Mouse (Mus musculus) hindbrain, embryonic 15.5 days (tissue): ENCODE results near the gene Slfn2. TPM values are rescaled to one million over a fixed set of nuclear protein-coding genes. Genes with fewer than 3 reads are reported as not detected.

ENCODE experiments used
- ATAC-seq: fragments of 200-750 bp; cut with Nextera tagmentation; 2 replicates; pipeline ENCODE4 v1.8.0; 2017; ENCODE audit warnings: low read depth, moderate number of reproducible peaks, moderate TSS enrichment; ENCODE audit not compliant: low FRiP score
- H3K27ac ChIP-seq: fragments of 300-500 bp; sonication (generic); replicated peaks from 2 replicates; pipeline ENCODE4 v1.5.1; 2015; ENCODE audit warnings: mild to moderate bottlenecking, inconsistent platforms
- H3K27me3 ChIP-seq: fragments of 300-500 bp; sonication (generic); 2 replicates; pipeline ENCODE4 v1.6.1; 2015; ENCODE audit warnings: control low read depth, inconsistent platforms
- H3K36me3 ChIP-seq: fragments of 300-500 bp; sonication (generic); 2 replicates; pipeline ENCODE4 v1.6.1; 2015; ENCODE audit warnings: control low read depth, inconsistent platforms
- H3K4me1 ChIP-seq: fragments of 300-500 bp; sonication (generic); replicated peaks from 2 replicates; pipeline ENCODE4 v1.6.1; 2015; ENCODE audit warnings: control low read depth, inconsistent platforms
- H3K4me2 ChIP-seq: fragments of 300-500 bp; sonication (generic); 2 replicates; pipeline ENCODE4 v1.6.1; 2015; ENCODE audit warnings: moderate library complexity, mild to moderate bottlenecking, inconsistent platforms
- H3K4me3 ChIP-seq: fragments of 300-500 bp; sonication (generic); 2 replicates; pipeline ENCODE4 v1.5.1; 2015; ENCODE audit warnings: mild to moderate bottlenecking, inconsistent platforms
- H3K9ac ChIP-seq: fragments of 300-500 bp; sonication (generic); 2 replicates; pipeline ENCODE4 v1.6.1; 2015; ENCODE audit warnings: inconsistent platforms
- H3K9me3 ChIP-seq: fragments of 300-500 bp; sonication (generic); 2 replicates; pipeline ENCODE4 v1.6.1; 2016; ENCODE audit warnings: control low read depth, inconsistent platforms
- WGBS: fragments of 180-500 bp; shearing (Covaris S2); methylation state at CpG from one replicate; pipeline ENCODE4 v1.1.7; 2015; 5-methylcytosine and 5-hydroxymethylcytosine counted together
- microRNA-seq: library from miRNA; unstranded; fragments of <30 nt; microRNA quantifications from one replicate; pipeline ENCODE4, GENCODE M21; 2016
- polyA plus RNA-seq: library from polyadenylated mRNA; unstranded; fragments of >200 nt; fragmentation: Nextera tagmentation; extraction: Ambion mirVana; gene quantifications from 2 replicates; pipeline ENCODE4 v1.2.1, GENCODE M21; 2015

Gene Slfn2
- polyA plus RNA-seq, 1 experiment from 2014 or later: 1.6 TPM

DNA sequence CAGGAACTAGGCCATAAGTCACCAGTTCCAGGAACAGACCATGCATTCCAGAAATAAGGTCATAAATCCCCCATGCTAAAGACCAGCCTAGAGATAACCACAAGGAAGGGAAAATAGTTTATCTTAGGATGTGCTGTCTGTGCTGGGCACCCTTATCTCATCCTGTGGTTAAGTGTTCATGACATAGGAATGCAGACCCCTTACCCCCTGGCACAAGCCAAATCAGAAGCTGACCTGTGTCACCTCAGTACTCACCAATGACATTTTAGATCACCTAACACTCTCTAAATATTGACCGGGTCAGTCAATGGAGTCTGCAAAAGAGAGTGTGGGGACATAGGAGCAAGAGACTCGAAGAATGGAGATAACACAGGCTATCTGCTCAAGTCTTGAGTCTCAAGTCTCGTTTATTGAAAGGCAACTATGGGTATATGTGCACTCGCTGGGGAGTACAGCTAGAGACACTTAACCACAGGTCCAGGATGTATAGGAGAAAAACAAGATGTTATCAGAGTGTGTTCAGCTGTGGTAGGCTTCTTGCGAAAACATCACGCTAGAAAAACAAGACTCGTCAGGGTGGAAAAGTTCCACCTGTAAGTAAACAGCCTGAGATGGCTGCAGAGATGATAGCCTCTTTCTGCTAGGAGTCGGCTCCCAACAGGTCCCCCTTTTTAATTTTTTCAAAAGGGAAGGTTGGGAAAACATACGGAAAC lies 14.7 kb downstream of the Slfn2 start:
- ATAC-seq: no peak
- H3K9me3 ChIP-seq: no peaks in the 10 kb centered on the region
- no peaks in the 10 kb centered on the region for H3K27me3 ChIP-seq
- H3K36me3 ChIP-seq: no peaks in the 10 kb centered on the region
- no peak overlapping the region for H3K27ac ChIP-seq
- no peak overlapping the region for H3K9ac ChIP-seq
- 88% methylated on average over 9 of the region's 9 CpGs for WGBS
- no peak overlapping the region for H3K4me2 ChIP-seq
- H3K4me3 ChIP-seq: no peak overlapping the region
- H3K4me1 ChIP-seq: no peaks in the 10 kb centered on the region

DNA sequence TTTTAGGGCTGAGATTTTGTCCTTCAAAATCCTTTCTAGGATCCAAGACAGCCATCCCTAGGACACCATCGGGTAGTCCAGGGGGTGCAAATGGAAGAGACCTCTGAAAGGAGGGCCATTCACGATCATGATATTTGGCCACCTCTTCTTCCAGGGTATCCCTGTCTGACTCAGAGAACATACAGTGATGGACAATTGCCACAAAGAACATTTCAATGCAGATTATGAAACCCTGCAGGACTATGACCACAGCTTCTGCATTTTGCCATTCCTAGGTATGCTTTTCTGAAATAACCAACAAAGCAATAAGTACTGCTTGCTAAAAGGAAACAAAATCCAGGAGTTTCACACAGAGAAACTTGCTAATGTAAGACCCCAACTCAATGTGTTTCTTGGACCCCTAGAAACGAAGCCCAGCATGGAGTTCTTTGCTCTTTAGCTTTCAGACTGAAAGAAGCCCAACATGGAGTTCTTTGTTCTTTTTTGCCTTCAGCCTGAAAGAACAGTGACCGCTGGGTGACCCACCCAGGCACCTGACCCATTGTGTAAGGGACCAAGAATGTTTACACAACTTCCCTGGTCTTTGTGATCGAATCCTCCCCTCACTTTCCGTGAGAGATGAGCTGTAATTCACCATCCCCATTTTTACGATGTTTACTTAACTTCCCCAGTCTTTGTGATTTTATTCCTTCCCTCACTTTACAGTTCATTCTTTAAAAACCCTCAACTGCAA lies 18.0 kb downstream of the Slfn2 start:
- H3K9me3 ChIP-seq: no peaks in the 10 kb centered on the region
- H3K4me1 ChIP-seq: no peaks in the 10 kb centered on the region
- H3K9ac ChIP-seq: no peak overlapping the region
- no peak overlapping the region for H3K4me2 ChIP-seq
- no peaks in the 10 kb centered on the region for H3K36me3 ChIP-seq
- no peak overlapping the region for H3K27ac ChIP-seq
- ATAC-seq: no peak
- H3K4me3 ChIP-seq: no peak overlapping the region
- WGBS: 59% methylated on average over 7 of the region's 7 CpGs
- H3K27me3 ChIP-seq: no peaks in the 10 kb centered on the region

DNA sequence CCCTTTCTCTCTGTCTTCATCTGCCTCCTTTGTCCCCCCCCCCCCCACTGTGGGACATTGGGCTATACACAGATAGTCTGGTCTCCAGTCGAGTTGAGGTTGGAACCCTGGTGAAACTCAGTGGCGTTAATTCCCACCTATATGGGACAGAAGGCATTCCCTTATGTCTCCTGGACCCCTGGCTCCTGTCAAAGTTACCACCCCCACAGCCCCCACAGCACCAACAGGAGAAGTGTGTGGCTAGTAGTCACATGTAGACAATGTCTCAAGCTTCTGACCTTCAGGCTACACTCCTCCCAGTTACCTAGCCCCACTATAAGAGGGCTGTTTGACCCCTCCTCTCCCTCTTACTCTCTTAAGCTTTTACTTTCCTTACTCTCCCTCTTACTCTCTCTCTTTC lies 19.2 kb downstream of the Slfn2 start:
- Histone ChIP-seq H3K27ac (no peak overlapping the region), H3K4me3 (no peak overlapping the region), H3K36me3 (no peaks in the 10 kb centered on the region), H3K27me3 (no peaks in the 10 kb centered on the region), H3K4me2 (no peak overlapping the region), H3K9me3 (no peaks in the 10 kb centered on the region), H3K9ac (no peak overlapping the region), H3K4me1 (no peaks in the 10 kb centered on the region)
- ATAC-seq: no peak
- WGBS: 84% methylated on average over 2 of the region's 2 CpGs

DNA sequence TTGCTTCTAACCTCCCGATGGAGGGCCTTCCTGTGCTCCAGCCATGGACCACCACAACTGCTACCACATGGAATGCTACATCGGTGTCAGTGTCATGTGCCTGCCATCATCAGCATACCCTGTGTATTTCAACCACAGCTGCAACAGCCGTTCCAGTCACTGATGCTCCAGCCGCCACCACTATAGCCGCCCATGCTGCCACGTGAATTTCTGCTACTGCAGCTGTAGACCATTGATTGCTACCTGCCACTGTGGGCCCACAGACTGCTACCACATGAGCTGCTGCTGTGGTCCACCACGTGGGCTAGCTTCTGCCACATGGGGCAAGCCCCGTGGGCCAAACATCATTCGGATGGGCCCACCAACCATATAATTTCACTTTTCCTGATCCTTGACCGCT lies 19.8 kb downstream of the Slfn2 start:
- Histone ChIP-seq H3K9me3 (no peaks in the 10 kb centered on the region), H3K4me3 (no peak overlapping the region), H3K9ac (no peak overlapping the region), H3K27me3 (no peaks in the 10 kb centered on the region), H3K4me2 (no peak overlapping the region), H3K36me3 (no peaks in the 10 kb centered on the region), H3K4me1 (no peaks in the 10 kb centered on the region), H3K27ac (no peak overlapping the region)
- 92% methylated on average over 10 of the region's 10 CpGs for WGBS
- ATAC-seq: no peak

DNA sequence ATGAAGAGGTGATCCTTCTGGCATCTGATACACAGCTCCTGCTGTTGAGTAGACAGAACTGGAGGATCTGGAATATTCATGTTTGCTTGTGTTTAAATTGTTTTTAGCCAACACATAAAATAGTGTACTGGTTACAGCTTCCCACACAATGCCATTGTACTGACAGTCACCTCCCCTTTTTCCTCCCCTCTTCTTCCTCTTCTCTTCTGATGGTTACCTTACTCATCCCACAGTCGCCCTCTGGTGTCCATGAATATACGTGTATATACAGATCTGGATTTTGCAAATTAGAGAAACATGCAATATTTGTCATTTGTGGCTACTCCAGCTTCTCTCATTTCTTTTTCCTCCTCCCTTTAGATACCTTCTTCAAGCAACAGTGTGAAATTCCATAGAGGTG lies 50.2 kb downstream of the Slfn2 start:
- no peaks in the 10 kb centered on the region for H3K27me3 ChIP-seq
- no peak overlapping the region for H3K9ac ChIP-seq
- WGBS: 53% methylated on average over 2 of the region's 2 CpGs
- no peak for ATAC-seq
- H3K9me3 ChIP-seq: no peaks in the 10 kb centered on the region
- no peak overlapping the region for H3K27ac ChIP-seq
- no peaks in the 10 kb centered on the region for H3K4me1 ChIP-seq
- no peak overlapping the region for H3K4me2 ChIP-seq
- H3K4me3 ChIP-seq: no peak overlapping the region
- no peaks in the 10 kb centered on the region for H3K36me3 ChIP-seq

DNA sequence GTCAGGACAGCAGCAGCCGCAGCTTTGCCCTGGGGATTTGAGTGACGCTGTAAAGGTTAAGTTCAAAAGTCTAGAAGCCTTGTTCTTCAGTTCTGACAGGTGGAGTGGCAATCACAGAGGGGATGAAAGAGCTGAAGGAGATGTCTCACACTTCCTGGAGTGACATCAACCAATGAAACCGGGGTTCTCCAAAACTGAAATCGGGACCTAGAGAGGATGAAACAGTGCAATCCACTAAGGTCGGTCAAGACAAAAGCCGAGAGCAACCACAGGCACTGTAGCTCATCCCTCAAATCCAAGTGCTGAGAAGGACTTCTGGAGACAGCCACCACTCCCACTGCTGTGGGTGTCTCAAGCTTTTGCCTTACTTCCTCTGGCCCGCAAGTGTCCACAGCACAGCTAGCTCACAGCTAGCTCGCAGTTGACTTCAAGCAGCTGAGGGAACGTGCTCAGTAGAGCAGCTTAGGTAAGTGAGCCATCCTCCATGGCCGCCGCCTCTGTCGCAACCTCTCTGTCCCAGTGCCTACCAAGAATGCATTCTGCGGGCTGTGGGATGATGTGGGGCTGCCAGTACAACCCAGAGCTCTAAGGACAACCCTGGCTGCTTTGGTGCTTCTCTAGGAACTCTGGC lies 51.8 kb downstream of the Slfn2 start, which contains the start of gene Slfn1:
Gene Slfn1 (plus strand): TSS at position 253 of the 631 bp plus-strand sequence.
- Histone ChIP-seq H3K36me3 (no peaks in the 10 kb centered on the region), H3K9ac (no peak within 1 kb of the TSS), H3K27me3 (no peaks in the 10 kb centered on the region), H3K27ac (no peak within 1 kb of the TSS), H3K4me1 (no peaks in the 10 kb centered on the region), H3K9me3 (no peaks in the 10 kb centered on the region), H3K4me2 (no peak within 1 kb of the TSS), H3K4me3 (no peak within 1 kb of the TSS)
- ATAC-seq: no peak
- WGBS: 87% methylated on average over 13 of the region's 13 CpGs

DNA sequence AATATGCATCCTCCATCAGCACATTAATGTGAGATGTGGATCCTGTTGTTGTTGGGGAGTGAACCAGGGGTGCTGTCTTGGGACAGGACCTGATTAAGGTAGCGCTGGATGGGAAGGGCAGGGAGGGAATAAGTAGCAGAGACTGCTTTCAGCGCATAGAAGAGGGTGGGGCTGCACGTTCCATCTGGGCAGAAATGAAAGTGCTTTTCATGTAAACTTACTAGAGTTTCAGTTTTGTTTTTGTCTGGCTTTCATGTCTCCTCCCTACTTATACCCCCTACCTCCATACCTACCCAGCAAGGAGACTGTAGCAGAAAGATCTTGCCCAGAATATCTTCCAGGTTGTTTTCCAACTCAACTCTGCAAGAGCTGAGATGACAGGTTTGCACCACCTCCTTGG lies 53.1 kb downstream of the Slfn2 start:
- Histone ChIP-seq H3K4me3 (no peak overlapping the region), H3K36me3 (no peaks in the 10 kb centered on the region), H3K27me3 (no peaks in the 10 kb centered on the region), H3K9ac (no peak overlapping the region), H3K4me2 (no peak overlapping the region), H3K27ac (no peak overlapping the region), H3K9me3 (no peaks in the 10 kb centered on the region), H3K4me1 (no peaks in the 10 kb centered on the region)
- ATAC-seq: no peak
- 61% methylated on average over 3 of the region's 3 CpGs for WGBS

Small RNA genes lying within 50 kb of the gene (microRNA-seq; reads per million reads assigned to microRNA genes)
- not detected for gene Gm27598

Other genes with a start within 250 kb of the Slfn2 start
- 4.1 and 4.2 TPM in 2 replicates for gene Rffl, start 193.9 kb upstream of the Slfn2 start, polyA plus RNA-seq
- gene Rad51d, start 174.5 kb upstream of the Slfn2 start, polyA plus RNA-seq: 10.7 and 12.3 TPM in 2 replicates
- gene Fndc8, start 173.0 kb upstream of the Slfn2 start, polyA plus RNA-seq: 0.82 and 0.98 TPM in 2 replicates
- 33.1 and 34.4 TPM in 2 replicates for gene Nle1, start 156.7 kb upstream of the Slfn2 start, polyA plus RNA-seq
- 1.0 and 1.5 TPM in 2 replicates for gene Unc45b, start 154.6 kb upstream of the Slfn2 start, polyA plus RNA-seq
- 1.5 and 1.9 TPM in 2 replicates for gene Slfn5, start 113.8 kb upstream of the Slfn2 start, polyA plus RNA-seq
- gene Slfn9, start 73.3 kb upstream of the Slfn2 start, polyA plus RNA-seq: 2.6 and 3.6 TPM in 2 replicates
- gene Slfn8, start 44.3 kb upstream of the Slfn2 start, polyA plus RNA-seq: 0.25 and 0.41 TPM in 2 replicates
- gene Slfn1, start 51.7 kb downstream of the Slfn2 start, polyA plus RNA-seq: 0.60 TPM in 1 of 2 replicates, not detected in the other
- 0.39 TPM in 1 of 2 replicates, not detected in the other for gene Slfn4, start 110.1 kb downstream of the Slfn2 start, polyA plus RNA-seq
- 0.10 and 0.31 TPM in 2 replicates for gene Slfn3, start 126.2 kb downstream of the Slfn2 start, polyA plus RNA-seq
- 0.07 and 0.09 TPM in 2 replicates for gene Slfn14, start 221.6 kb downstream of the Slfn2 start, polyA plus RNA-seq
- 111 and 117 TPM in 2 replicates for gene Ap2b1, start 233.9 kb downstream of the Slfn2 start, polyA plus RNA-seq
- gene Pex12, start 237.5 kb downstream of the Slfn2 start, polyA plus RNA-seq: 15.6 and 15.9 TPM in 2 replicates